Mouse (Mus musculus) heart, embryonic 13.5 days (tissue): ENCODE measurements around the gene Baiap2. TPM values are rescaled to one million over a fixed set of nuclear protein-coding genes. Genes with fewer than 3 reads are reported as not detected.

Experiments used
- ATAC-seq: fragments of 200-750 bp; cut with Nextera tagmentation; 2 replicates; pipeline ENCODE4 v1.8.0; 2017; ENCODE audit warnings: moderate TSS enrichment; ENCODE audit not compliant: insufficient number of reproducible peaks, low FRiP score, low TSS enrichment; ENCODE audit errors: extremely low read depth
- H3K27ac ChIP-seq: fragments of 300-500 bp; sonication (generic); replicated peaks from 2 replicates; pipeline ENCODE4 v1.5.1; 2015; ENCODE audit warnings: moderate library complexity, mild to moderate bottlenecking, inconsistent platforms
- H3K27me3 ChIP-seq: fragments of 300-500 bp; sonication (generic); replicated peaks from 2 replicates; pipeline ENCODE4 v1.6.1; 2015; ENCODE audit warnings: mild to moderate bottlenecking, inconsistent platforms
- H3K36me3 ChIP-seq: fragments of 300-500 bp; sonication (generic); 2 replicates; pipeline ENCODE4 v1.6.1; 2015; ENCODE audit warnings: mild to moderate bottlenecking, inconsistent platforms
- H3K4me1 ChIP-seq: fragments of 300-500 bp; sonication (generic); 2 replicates; pipeline ENCODE4 v1.6.1; 2015; ENCODE audit warnings: inconsistent platforms
- H3K4me2 ChIP-seq: fragments of 300-500 bp; sonication (generic); 2 replicates; pipeline ENCODE4 v1.6.1; 2015; ENCODE audit warnings: inconsistent platforms, mild to moderate bottlenecking, moderate library complexity
- H3K4me3 ChIP-seq: fragments of 300-500 bp; sonication (generic); 2 replicates; pipeline ENCODE4 v1.5.1; 2015; ENCODE audit warnings: moderate library complexity, mild to moderate bottlenecking, inconsistent platforms
- H3K9ac ChIP-seq: fragments of 300-500 bp; sonication (generic); 2 replicates; pipeline ENCODE4 v1.6.1; 2015; ENCODE audit warnings: inconsistent platforms, mild to moderate bottlenecking, moderate library complexity
- H3K9me3 ChIP-seq: fragments of 300-500 bp; sonication (generic); 2 replicates; pipeline ENCODE4 v1.6.1; 2016; ENCODE audit warnings: inconsistent platforms
- WGBS: fragments of 180-500 bp; shearing (Covaris S2); methylation state at CpG from one replicate; pipeline ENCODE4 v1.1.7; 2015; ENCODE audit warnings: mixed read lengths; 5-methylcytosine and 5-hydroxymethylcytosine counted together
- polyA plus RNA-seq: library from polyadenylated mRNA; unstranded; fragments of >200 nt; fragmentation: Nextera tagmentation; extraction: Ambion mirVana; gene quantifications from 2 replicates; pipeline ENCODE4 v1.2.1, GENCODE M21; 2015

Gene Baiap2
- polyA plus RNA-seq, 1 experiment from 2014 or later = 12.4 TPM

- Histone ChIP-seq H3K9me3 (no peaks in the 10 kb centered on the region), H3K27me3 (peaks cover 34% of the 10 kb centered on the region), H3K4me2 (peak overlapping the region; percentile 56), H3K27ac (0 out of 2 replicates have a peak overlapping the region, but pooled peaks have one; percentile 20), H3K4me3 (peak overlapping the region; percentile 26), H3K4me1 (peaks cover 27% of the 10 kb centered on the region), H3K36me3 (no peaks in the 10 kb centered on the region), H3K9ac (peak overlapping the region; percentile 65)
- ATAC-seq = no peak
- WGBS = under 1% methylated on average over 5 of the region's 5 CpGs
Observed at GRCm38 (mm10) chr11:119909436-119909835, 33.1 kb upstream of the Baiap2 start.

- Histone ChIP-seq H3K27ac (0 out of 2 replicates have a peak overlapping the region, but pooled peaks have one; percentile 13), H3K4me2 (peak overlapping the region; percentile 98), H3K9me3 (no peaks in the 10 kb centered on the region), H3K27me3 (peaks cover 10% of the 10 kb centered on the region), H3K4me3 (peak overlapping the region; percentile 89), H3K36me3 (peaks cover 19% of the 10 kb centered on the region), H3K4me1 (peaks cover 52% of the 10 kb centered on the region), H3K9ac (peak overlapping the region; percentile 96)
- 13% methylated on average over 7 of the region's 7 CpGs for WGBS
- no peak for ATAC-seq
Observed at GRCm38 (mm10) chr11:119912845-119913244, 29.7 kb upstream of the Baiap2 start.

- Histone ChIP-seq H3K4me2 (peak within 1 kb of the TSS; percentile 98), H3K27me3 (peaks cover 4% of the 10 kb centered on the region), H3K4me3 (peak within 1 kb of the TSS; percentile 89), H3K9me3 (no peaks in the 10 kb centered on the region), H3K27ac (peak within 1 kb of the TSS; percentile 78), H3K36me3 (peaks cover 24% of the 10 kb centered on the region), H3K4me1 (peaks cover 52% of the 10 kb centered on the region), H3K9ac (peak within 1 kb of the TSS; percentile 96)
- no peak; the same call in 1 of the 2 replicates for ATAC-seq
- WGBS = under 1% methylated on average over 48 of the region's 48 CpGs
Observed at GRCm38 (mm10) chr11:119913291-119913934, 29.1 kb upstream of the Baiap2 start, which contains the start of gene Chmp6. Chmp6 (plus strand) TSS chr11:119913441.

GRCm38 (mm10) chr11:119913935-119914314, 28.6 kb upstream of the Baiap2 start:
- 0% methylated on average over 26 of the region's 26 CpGs for WGBS

GRCm38 (mm10) chr11:119914381-119914780, 28.2 kb upstream of the Baiap2 start:
- Histone ChIP-seq H3K4me1 (peaks cover 47% of the 10 kb centered on the region), H3K9ac (peak overlapping the region; percentile 96), H3K4me3 (peak overlapping the region; percentile 89), H3K27me3 (no peaks in the 10 kb centered on the region), H3K4me2 (peak overlapping the region; percentile 98), H3K27ac (peak overlapping the region; percentile 78), H3K36me3 (peaks cover 34% of the 10 kb centered on the region), H3K9me3 (no peaks in the 10 kb centered on the region)
- WGBS = 21% methylated on average over 4 of the region's 4 CpGs
- no peak for ATAC-seq

More at GRCm38 (mm10) chr11:119913935-119914314, 28.6 kb upstream of the Baiap2 start:
- H3K9ac ChIP-seq = peak overlapping the region; percentile 96
- peak overlapping the region; percentile 98 for H3K4me2 ChIP-seq
- no peaks in the 10 kb centered on the region for H3K27me3 ChIP-seq
- peaks cover 30% of the 10 kb centered on the region for H3K36me3 ChIP-seq
- H3K9me3 ChIP-seq = no peaks in the 10 kb centered on the region
- peak overlapping the region; percentile 89 for H3K4me3 ChIP-seq
- no peak; the same call in 1 of the 2 replicates for ATAC-seq
- H3K4me1 ChIP-seq = peaks cover 52% of the 10 kb centered on the region
- peak overlapping the region; percentile 78 for H3K27ac ChIP-seq

GRCm38 (mm10) chr11:119915666-119916065, 26.9 kb upstream of the Baiap2 start:
- H3K9ac ChIP-seq = peak overlapping the region; percentile 96
- peaks cover 46% of the 10 kb centered on the region for H3K36me3 ChIP-seq
- H3K27me3 ChIP-seq = no peaks in the 10 kb centered on the region
- H3K9me3 ChIP-seq = no peaks in the 10 kb centered on the region
- peaks cover 38% of the 10 kb centered on the region for H3K4me1 ChIP-seq
- WGBS = 76% methylated on average over 9 of the region's 9 CpGs
- H3K27ac ChIP-seq = peak overlapping the region; percentile 73
- peak overlapping the region; percentile 98 for H3K4me2 ChIP-seq
- H3K4me3 ChIP-seq = peak overlapping the region; percentile 89; the same call in 1 of the 2 replicates
- no peak for ATAC-seq

GRCm38 (mm10) chr11:119916102-119916790, 26.3 kb upstream of the Baiap2 start:
- peak overlapping the region; percentile 73 for H3K27ac ChIP-seq
- no peaks in the 10 kb centered on the region for H3K27me3 ChIP-seq
- no peak overlapping the region for H3K4me3 ChIP-seq
- 74% methylated on average over 15 of the region's 15 CpGs for WGBS
- H3K4me1 ChIP-seq = peaks cover 38% of the 10 kb centered on the region
- H3K9me3 ChIP-seq = no peaks in the 10 kb centered on the region
- peak; percentile 5; the same call in 1 of the 2 replicates for ATAC-seq
- H3K9ac ChIP-seq = peak overlapping the region; percentile 20; the same call in 1 of the 2 replicates
- peaks cover 47% of the 10 kb centered on the region for H3K36me3 ChIP-seq
- peak overlapping the region; percentile 98; the same call in 1 of the 2 replicates for H3K4me2 ChIP-seq

GRCm38 (mm10) chr11:119916834-119917469, 25.6 kb upstream of the Baiap2 start:
- Histone ChIP-seq H3K4me3 (no peak overlapping the region), H3K9ac (no peak overlapping the region), H3K4me2 (no peak overlapping the region), H3K36me3 (peaks cover 47% of the 10 kb centered on the region), H3K4me1 (peaks cover 43% of the 10 kb centered on the region), H3K27me3 (no peaks in the 10 kb centered on the region), H3K9me3 (no peaks in the 10 kb centered on the region), H3K27ac (no peak overlapping the region)
- WGBS = 85% methylated on average over 21 of the region's 21 CpGs
- ATAC-seq = no peak

- WGBS = 85% methylated on average over 7 of the region's 7 CpGs
- Histone ChIP-seq H3K9me3 (no peaks in the 10 kb centered on the region), H3K27ac (no peak overlapping the region), H3K4me2 (no peak overlapping the region), H3K9ac (no peak overlapping the region), H3K4me1 (peaks cover 37% of the 10 kb centered on the region), H3K27me3 (no peaks in the 10 kb centered on the region), H3K36me3 (peaks cover 47% of the 10 kb centered on the region), H3K4me3 (no peak overlapping the region)
- no peak for ATAC-seq
Observed at GRCm38 (mm10) chr11:119918521-119918920, 24.0 kb upstream of the Baiap2 start.

- Histone ChIP-seq H3K27me3 (no peaks in the 10 kb centered on the region), H3K27ac (no peak overlapping the region), H3K4me1 (peaks cover 33% of the 10 kb centered on the region), H3K9ac (no peak overlapping the region), H3K36me3 (peaks cover 47% of the 10 kb centered on the region), H3K4me2 (no peak overlapping the region), H3K9me3 (no peaks in the 10 kb centered on the region), H3K4me3 (no peak overlapping the region)
- ATAC-seq = no peak
- 92% methylated on average over 4 of the region's 4 CpGs for WGBS
Observed at GRCm38 (mm10) chr11:119919432-119919831, 23.1 kb upstream of the Baiap2 start.

- H3K4me3 ChIP-seq = no peak overlapping the region
- no peaks in the 10 kb centered on the region for H3K27me3 ChIP-seq
- H3K9ac ChIP-seq = no peak overlapping the region
- no peaks in the 10 kb centered on the region for H3K9me3 ChIP-seq
- 67% methylated on average over 8 of the region's 8 CpGs for WGBS
- H3K36me3 ChIP-seq = peaks cover 47% of the 10 kb centered on the region
- no peak overlapping the region for H3K4me2 ChIP-seq
- no peak overlapping the region for H3K27ac ChIP-seq
- ATAC-seq = no peak
- peaks cover 28% of the 10 kb centered on the region for H3K4me1 ChIP-seq
Observed at GRCm38 (mm10) chr11:119919897-119920296, 22.7 kb upstream of the Baiap2 start.
